Mouse (Mus musculus): ENCODE measurements around the gene Kbtbd2. TPM values are rescaled to one million over a fixed set of nuclear protein-coding genes. Genes with fewer than 3 reads are reported as not detected.

Gene Kbtbd2
- polyA plus RNA-seq, 1 experiment: 5.5 TPM

DNA sequence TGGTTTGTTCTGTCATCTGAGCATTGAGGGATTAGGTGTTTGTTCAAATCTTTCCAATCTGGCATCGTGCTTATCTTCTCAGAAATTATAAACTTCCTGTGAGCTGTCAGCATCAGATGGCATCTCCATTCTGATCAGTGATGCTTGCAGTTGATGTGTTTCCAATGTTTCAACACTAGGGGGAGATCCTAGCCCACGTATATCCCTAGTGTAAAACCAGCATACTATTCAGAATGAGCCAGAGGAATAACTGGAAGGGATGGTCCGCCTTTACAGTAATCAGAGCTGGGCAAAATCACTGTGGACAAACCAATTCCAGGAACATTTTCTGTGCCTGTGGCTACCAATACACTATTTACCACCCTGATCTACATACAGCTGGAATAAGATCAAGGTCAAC, 11.0 kb upstream of the Kbtbd2 start:
- H3K4me1 ChIP-seq (ENCODE audit: control insufficient read depth, insufficient read depth, low read length): no peaks in the 10 kb centered on the region
- H3K4me3 ChIP-seq (ENCODE audit: control insufficient read depth, low read depth, low read length): no peak overlapping the region
- TF ChIP-seq CTCF (IDR thresholded peaks at IDR 0.05; ENCODE audit: control insufficient read depth, insufficient read depth, insufficient replicate concordance, low read depth, low read length) (no peak; the same call in 1 of the 2 replicates), POLR2A (IDR thresholded peaks at IDR 0.05; ENCODE audit: control insufficient read depth, low read depth, low read length) (no peak)
- H3K27ac ChIP-seq (ENCODE audit: control insufficient read depth, insufficient read depth, low read depth, low read length): no peak overlapping the region
- no peaks in the 10 kb centered on the region for H3K27me3 ChIP-seq (ENCODE audit: control insufficient read depth, insufficient read depth, low read length)
- H3K36me3 ChIP-seq (ENCODE audit: control insufficient read depth, insufficient read depth, low read length): no peaks in the 10 kb centered on the region

DNA sequence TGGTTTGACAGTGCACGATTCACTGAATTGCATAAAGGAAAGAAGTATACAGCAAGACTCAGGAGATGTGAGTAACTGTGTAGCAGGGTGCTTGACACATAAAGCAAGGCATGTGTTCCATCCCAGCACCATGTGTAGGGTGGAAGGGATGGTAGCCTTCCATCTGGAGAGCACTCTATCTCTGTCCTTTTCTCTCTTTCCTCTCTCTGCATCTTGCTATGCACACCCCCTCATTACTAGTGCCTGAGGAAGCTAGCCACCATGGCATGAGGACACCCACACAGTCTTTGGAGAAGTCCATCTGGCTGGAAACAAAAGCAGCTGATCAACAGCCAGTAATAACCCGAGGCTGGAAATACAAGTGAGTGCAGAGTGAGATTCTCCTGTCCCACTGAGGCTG, 8.6 kb upstream of the Kbtbd2 start:
- H3K36me3 ChIP-seq (ENCODE audit: control insufficient read depth, insufficient read depth, low read length): no peaks in the 10 kb centered on the region
- H3K27ac ChIP-seq (ENCODE audit: control insufficient read depth, insufficient read depth, low read depth, low read length): no peak overlapping the region
- no peak overlapping the region for H3K4me3 ChIP-seq (ENCODE audit: control insufficient read depth, low read depth, low read length)
- H3K27me3 ChIP-seq (ENCODE audit: control insufficient read depth, insufficient read depth, low read length): no peaks in the 10 kb centered on the region
- H3K4me1 ChIP-seq (ENCODE audit: control insufficient read depth, insufficient read depth, low read length): no peaks in the 10 kb centered on the region
- TF ChIP-seq CTCF (IDR thresholded peaks at IDR 0.05; ENCODE audit: control insufficient read depth, insufficient read depth, insufficient replicate concordance, low read depth, low read length) (no peak), POLR2A (IDR thresholded peaks at IDR 0.05; ENCODE audit: control insufficient read depth, low read depth, low read length) (no peak)

DNA sequence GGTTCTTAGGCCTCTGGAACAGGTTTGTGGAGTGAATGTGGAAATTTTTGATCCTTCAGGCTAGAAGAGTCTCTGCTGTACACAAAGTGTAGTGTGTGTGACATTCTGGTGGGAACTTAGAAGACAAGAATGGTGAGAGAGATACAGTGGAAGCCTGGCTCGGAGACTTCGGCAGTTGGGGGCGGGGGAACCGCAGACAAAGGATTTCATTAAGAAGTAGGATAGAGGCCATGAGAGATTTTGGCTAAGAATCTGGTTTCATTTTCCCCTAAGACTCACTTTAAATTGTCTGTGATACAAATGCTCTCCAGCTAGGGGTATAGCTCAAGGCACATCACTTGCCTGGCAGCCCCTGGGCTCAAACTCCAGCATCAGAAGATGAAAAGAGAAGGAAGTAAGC, 7.4 kb upstream of the Kbtbd2 start:
- no peaks in the 10 kb centered on the region for H3K36me3 ChIP-seq (ENCODE audit: control insufficient read depth, insufficient read depth, low read length)
- no peaks in the 10 kb centered on the region for H3K4me1 ChIP-seq (ENCODE audit: control insufficient read depth, insufficient read depth, low read length)
- H3K27me3 ChIP-seq (ENCODE audit: control insufficient read depth, insufficient read depth, low read length): no peaks in the 10 kb centered on the region
- no peak overlapping the region for H3K27ac ChIP-seq (ENCODE audit: control insufficient read depth, insufficient read depth, low read depth, low read length)
- H3K4me3 ChIP-seq (ENCODE audit: control insufficient read depth, low read depth, low read length): no peak overlapping the region
- no peak for TF ChIP-seq POLR2A (IDR thresholded peaks at IDR 0.05; ENCODE audit: control insufficient read depth, low read depth, low read length)
- TF ChIP-seq CTCF (IDR thresholded peaks at IDR 0.05; ENCODE audit: control insufficient read depth, insufficient read depth, insufficient replicate concordance, low read depth, low read length): no peak

DNA sequence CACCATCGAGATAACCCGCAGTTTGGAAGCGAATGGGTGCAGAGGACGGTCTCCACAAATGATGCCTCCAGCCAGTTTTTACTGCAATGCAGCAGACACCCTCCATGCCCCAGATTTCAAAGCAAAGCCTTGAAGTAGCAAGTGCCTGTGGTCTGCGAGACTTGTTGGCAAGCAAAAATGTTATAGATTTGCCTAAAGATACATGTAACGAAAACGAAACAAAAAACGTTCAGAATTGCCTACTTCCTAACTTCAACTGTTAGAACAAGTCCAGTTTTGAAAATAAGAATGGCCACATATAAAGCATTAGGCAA, 496 bp upstream of the Kbtbd2 start:
- Histone ChIP-seq H3K27me3 (ENCODE audit: control insufficient read depth, insufficient read depth, low read length) (no peaks in the 10 kb centered on the region), H3K27ac (ENCODE audit: control insufficient read depth, insufficient read depth, low read depth, low read length) (peak overlapping the region; percentile 92), H3K4me3 (ENCODE audit: control insufficient read depth, low read depth, low read length) (peak overlapping the region; percentile 97), H3K36me3 (ENCODE audit: control insufficient read depth, insufficient read depth, low read length) (no peaks in the 10 kb centered on the region), H3K4me1 (ENCODE audit: control insufficient read depth, insufficient read depth, low read length) (peaks cover 2% of the 10 kb centered on the region)
- TF ChIP-seq POLR2A (IDR thresholded peaks at IDR 0.05; ENCODE audit: control insufficient read depth, low read depth, low read length) (no peak), CTCF (IDR thresholded peaks at IDR 0.05; ENCODE audit: control insufficient read depth, insufficient read depth, insufficient replicate concordance, low read depth, low read length) (no peak)

DNA sequence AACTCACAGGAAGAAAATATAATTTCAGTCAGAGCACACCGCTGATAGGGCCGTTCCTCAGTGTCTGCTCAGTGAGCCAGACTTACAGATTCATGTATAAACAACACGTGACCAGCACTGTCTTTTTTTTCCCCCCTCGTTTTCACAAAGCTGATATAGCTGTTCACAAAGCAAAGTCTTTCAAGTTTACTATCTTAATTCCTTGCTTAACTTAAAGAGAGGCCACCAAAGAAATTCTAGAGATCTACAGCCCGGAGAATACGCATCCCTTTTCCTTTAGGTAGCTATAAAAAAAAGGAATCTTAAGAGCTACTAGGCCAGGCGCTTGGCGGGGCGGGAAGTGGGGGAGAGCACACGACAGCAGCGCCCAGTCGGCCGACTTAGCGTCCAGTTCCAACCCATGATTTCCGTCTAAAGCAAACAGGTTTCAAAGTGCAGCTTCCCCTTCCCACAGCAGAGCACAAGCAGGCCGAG, 908 bp downstream of the Kbtbd2 start:
- H3K36me3 ChIP-seq (ENCODE audit: control insufficient read depth, insufficient read depth, low read length): no peaks in the 10 kb centered on the region
- peak overlapping the region; percentile 92 for H3K27ac ChIP-seq (ENCODE audit: control insufficient read depth, insufficient read depth, low read depth, low read length)
- TF ChIP-seq POLR2A (IDR thresholded peaks at IDR 0.05; ENCODE audit: control insufficient read depth, low read depth, low read length) (no peak), CTCF (IDR thresholded peaks at IDR 0.05; ENCODE audit: control insufficient read depth, insufficient read depth, insufficient replicate concordance, low read depth, low read length) (no peak)
- peak overlapping the region; percentile 97 for H3K4me3 ChIP-seq (ENCODE audit: control insufficient read depth, low read depth, low read length)
- peaks cover 2% of the 10 kb centered on the region for H3K4me1 ChIP-seq (ENCODE audit: control insufficient read depth, insufficient read depth, low read length)
- no peaks in the 10 kb centered on the region for H3K27me3 ChIP-seq (ENCODE audit: control insufficient read depth, insufficient read depth, low read length)

DNA sequence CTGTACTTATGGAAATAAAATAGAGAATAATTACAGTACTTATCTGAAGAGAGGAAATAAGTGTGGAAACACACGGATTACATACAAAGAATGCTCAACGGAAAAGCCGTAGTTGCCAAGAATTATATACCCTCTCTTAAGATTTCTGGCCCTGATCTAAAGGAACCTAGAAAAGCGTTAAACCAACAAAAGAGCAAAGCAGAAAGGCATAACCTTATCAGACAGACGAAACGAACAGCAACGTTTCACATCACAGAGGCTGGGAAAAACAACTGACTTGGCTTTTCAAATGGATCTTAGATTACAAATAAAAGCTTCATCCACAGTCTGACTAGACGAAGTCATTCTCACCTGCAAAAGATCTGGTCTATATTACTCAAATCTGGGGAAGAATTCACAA, 1.4 kb downstream of the Kbtbd2 start:
- TF ChIP-seq POLR2A (IDR thresholded peaks at IDR 0.05; ENCODE audit: control insufficient read depth, low read depth, low read length) (no peak), CTCF (IDR thresholded peaks at IDR 0.05; ENCODE audit: control insufficient read depth, insufficient read depth, insufficient replicate concordance, low read depth, low read length) (no peak)
- H3K27ac ChIP-seq (ENCODE audit: control insufficient read depth, insufficient read depth, low read depth, low read length): peak overlapping the region; percentile 29; the same call in 1 of the 2 replicates
- H3K27me3 ChIP-seq (ENCODE audit: control insufficient read depth, insufficient read depth, low read length): no peaks in the 10 kb centered on the region
- H3K4me3 ChIP-seq (ENCODE audit: control insufficient read depth, low read depth, low read length): peak overlapping the region; percentile 97; the same call in 1 of the 2 replicates
- peaks cover 2% of the 10 kb centered on the region for H3K4me1 ChIP-seq (ENCODE audit: control insufficient read depth, insufficient read depth, low read length)
- no peaks in the 10 kb centered on the region for H3K36me3 ChIP-seq (ENCODE audit: control insufficient read depth, insufficient read depth, low read length)

DNA sequence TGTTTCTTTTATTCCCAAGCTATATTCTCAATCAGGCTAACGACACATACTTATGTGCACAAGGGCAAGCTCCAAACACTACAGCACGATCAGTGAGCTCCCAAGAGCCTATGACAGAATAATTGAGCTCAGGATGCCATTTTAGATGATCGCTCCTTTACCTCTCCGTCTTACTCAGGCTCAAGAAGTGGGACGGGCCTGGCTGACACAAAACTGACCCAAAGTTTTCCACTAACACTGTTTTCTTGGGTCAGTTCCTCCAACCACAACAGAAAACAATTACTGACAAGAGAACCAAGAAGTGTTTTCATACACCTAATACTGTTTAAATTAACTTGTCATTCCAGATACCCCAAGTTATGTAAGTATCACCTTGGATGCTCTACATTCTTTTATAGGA, 2.8 kb downstream of the Kbtbd2 start:
- H3K27ac ChIP-seq (ENCODE audit: control insufficient read depth, insufficient read depth, low read depth, low read length): no peak overlapping the region
- TF ChIP-seq POLR2A (IDR thresholded peaks at IDR 0.05; ENCODE audit: control insufficient read depth, low read depth, low read length) (no peak), CTCF (IDR thresholded peaks at IDR 0.05; ENCODE audit: control insufficient read depth, insufficient read depth, insufficient replicate concordance, low read depth, low read length) (no peak)
- no peaks in the 10 kb centered on the region for H3K36me3 ChIP-seq (ENCODE audit: control insufficient read depth, insufficient read depth, low read length)
- H3K27me3 ChIP-seq (ENCODE audit: control insufficient read depth, insufficient read depth, low read length): no peaks in the 10 kb centered on the region
- H3K4me1 ChIP-seq (ENCODE audit: control insufficient read depth, insufficient read depth, low read length): peaks cover 2% of the 10 kb centered on the region
- no peak overlapping the region for H3K4me3 ChIP-seq (ENCODE audit: control insufficient read depth, low read depth, low read length)

DNA sequence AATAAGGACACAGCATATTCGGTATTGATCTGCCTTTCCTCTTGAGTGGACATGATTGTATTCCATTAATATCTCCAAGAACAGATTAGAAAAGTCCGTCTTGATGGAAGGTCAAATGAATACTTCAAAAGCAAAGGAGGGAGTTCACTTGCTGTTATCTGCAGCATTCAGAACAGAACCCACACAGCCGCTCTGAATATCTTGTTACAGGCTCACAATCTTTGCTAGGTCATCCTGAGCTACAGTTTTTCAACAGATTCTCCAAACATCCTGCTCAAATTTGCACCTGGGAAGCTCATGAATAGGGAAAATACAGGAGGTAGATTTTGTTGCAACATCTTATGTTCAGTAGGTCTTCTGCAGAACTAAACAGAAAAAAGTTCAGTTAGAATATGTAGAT, 8.3 kb downstream of the Kbtbd2 start:
- Histone ChIP-seq H3K27ac (ENCODE audit: control insufficient read depth, insufficient read depth, low read depth, low read length) (no peak overlapping the region), H3K4me1 (ENCODE audit: control insufficient read depth, insufficient read depth, low read length) (no peaks in the 10 kb centered on the region), H3K4me3 (ENCODE audit: control insufficient read depth, low read depth, low read length) (no peak overlapping the region), H3K36me3 (ENCODE audit: control insufficient read depth, insufficient read depth, low read length) (no peaks in the 10 kb centered on the region), H3K27me3 (ENCODE audit: control insufficient read depth, insufficient read depth, low read length) (no peaks in the 10 kb centered on the region)
- no peak for TF ChIP-seq CTCF (IDR thresholded peaks at IDR 0.05; ENCODE audit: control insufficient read depth, insufficient read depth, insufficient replicate concordance, low read depth, low read length)
- no peak for TF ChIP-seq POLR2A (IDR thresholded peaks at IDR 0.05; ENCODE audit: control insufficient read depth, low read depth, low read length)

Data from testis, adult 2 months (tissue).